Mouse (Mus musculus): ENCODE data around the gene Il22ra1.

Il22ra1 gene

GRCm38 (mm10) chr4:135736903-135737302 is 8.9 kb downstream of the Il22ra1 start:
- DNase-seq, result no peak

GRCm38 (mm10) chr4:135738237-135738636 is 10.3 kb downstream of the Il22ra1 start:
- no peak for DNase-seq

GRCm38 (mm10) chr4:135739148-135739547 is 11.2 kb downstream of the Il22ra1 start:
- no peak for DNase-seq

DNA sequence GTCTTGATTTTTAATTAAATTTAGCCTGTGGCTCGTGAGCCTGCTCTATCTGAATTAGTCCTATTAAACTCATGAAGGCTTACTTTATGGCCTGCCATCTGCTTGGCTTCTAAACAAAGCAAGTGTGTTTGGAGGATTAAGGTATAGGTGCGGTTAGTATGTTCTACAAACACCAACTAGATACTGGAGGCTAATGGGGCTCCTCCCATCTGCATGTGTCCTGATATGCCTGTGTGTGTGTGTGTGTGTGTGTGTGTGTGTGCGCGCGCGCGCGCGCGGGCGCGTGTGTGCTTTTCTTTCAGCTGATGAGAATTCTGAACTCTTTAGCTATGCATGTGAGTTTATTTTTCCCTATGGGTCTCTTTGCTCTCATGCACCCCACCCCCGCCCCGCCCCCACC is 11.7 kb downstream of the Il22ra1 start:
- no peak for DNase-seq

GRCm38 (mm10) chr4:135743520-135743919 is 15.5 kb downstream of the Il22ra1 start:
- DNase-seq, result no peak

DNA sequence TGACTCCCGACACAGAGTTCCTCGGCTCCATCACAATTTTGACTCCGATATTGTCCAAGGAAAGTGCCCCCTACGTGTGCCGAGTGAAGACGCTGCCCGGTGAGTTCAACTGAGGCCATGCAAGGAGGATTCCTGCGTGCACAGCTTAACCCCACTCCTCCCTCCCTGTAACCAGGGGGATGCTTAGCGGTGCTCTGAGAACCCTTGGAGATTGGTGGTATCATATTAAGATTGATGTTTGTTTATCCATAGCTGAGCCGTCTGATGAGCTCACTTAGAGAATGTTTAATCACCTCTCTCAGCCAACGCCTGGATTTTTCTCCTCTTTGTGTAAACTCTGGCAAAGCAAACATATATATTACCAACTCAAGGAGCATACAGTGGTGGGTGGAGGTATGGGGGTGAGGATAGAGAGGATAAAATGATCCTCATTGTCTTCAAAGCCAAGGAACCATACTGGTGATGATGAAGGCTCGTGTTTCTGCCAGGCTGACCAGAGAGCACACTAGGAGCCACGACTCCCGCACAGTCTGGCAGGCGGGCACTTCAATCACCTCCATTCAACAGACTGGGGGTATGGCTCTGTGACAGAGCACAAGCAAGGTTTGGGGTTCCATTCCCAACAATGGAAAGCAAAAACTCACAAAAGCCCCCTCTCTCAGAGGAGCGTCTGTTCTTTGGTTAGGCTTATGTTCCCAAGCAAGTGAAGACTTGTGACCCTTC is 16.9 kb downstream of the Il22ra1 start:
- no peak for DNase-seq

DNA sequence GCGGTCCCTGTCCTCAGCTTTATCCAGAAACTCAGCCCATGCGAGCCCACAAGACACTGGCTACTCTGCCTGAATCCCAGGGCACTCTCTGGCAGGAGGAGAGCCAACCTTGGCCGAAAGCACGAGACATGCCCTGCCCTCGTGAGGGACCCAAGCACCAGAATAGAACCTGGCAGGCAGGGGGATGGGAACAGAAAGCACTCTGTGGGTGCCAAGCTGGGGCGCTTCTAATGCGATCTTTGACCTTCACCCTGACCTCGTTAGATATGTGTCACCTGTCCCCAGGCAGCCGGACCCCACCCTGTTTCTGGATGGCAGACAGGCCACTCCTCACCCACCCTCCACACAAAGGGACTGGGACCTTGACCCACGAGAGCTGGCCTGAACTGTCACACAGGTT is 17.6 kb downstream of the Il22ra1 start:
- DNase-seq, result no peak

GRCm38 (mm10) chr4:135750896-135751295 is 22.9 kb downstream of the Il22ra1 start:
- DNase-seq, result no peak

- DNase-seq, result no peak
Observed at GRCm38 (mm10) chr4:135752106-135752778, 24.3 kb downstream of the Il22ra1 start.

GRCm38 (mm10) chr4:135752779-135753164 is 24.8 kb downstream of the Il22ra1 start:
- no peak for DNase-seq

- DNase-seq, result peak; percentile 59
Observed at GRCm38 (mm10) chr4:135758331-135758730, 30.4 kb downstream of the Il22ra1 start.

DNA sequence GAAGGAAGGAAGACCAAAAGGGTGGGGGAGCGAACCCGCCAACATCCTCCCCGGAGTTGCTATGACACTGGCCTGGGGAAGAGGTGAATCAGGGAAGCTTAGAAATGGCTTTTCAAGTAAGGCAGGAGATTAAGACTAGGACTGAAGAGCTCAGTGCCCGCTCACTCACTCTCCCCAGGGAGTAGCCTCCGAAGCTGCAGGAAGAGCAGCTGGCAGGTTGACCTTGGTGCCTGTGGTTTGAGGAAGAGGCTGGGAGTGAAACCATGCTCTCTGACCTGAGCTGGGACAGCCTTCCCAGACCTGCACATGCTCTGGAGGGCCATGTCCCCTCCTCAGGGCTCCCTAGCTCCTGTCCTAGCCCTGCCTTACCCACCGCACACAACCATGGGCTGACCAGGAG is 30.9 kb downstream of the Il22ra1 start:
- DNase-seq, result no peak

- no peak for DNase-seq
Observed at GRCm38 (mm10) chr4:135759356-135759976, 31.5 kb downstream of the Il22ra1 start, which contains the start of gene Myom3. Myom3 (plus strand) TSS chr4:135759715.

GRCm38 (mm10) chr4:135761048-135761447 is 33.1 kb downstream of the Il22ra1 start:
- DNase-seq, result no peak

DNA sequence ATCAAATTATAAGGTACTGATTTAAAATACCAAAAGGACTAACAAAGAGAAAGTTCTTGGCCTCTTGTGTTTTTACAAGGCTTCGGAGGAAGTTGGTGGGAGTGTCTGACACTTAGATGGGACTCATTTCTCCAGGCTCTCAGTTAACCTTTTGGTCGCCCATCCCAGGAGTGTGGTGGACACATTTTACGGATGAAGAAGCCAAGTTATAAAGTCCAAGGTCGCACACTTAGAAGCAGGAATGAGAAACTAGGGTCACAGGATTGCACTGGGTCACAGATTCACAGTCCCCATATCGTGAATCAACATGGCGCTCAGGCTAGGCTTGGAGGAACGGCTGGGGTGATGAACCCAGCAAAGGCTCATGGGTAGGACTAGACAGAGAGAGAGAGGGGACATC is 33.6 kb downstream of the Il22ra1 start:
- no peak for DNase-seq

GRCm38 (mm10) chr4:135762251-135762906 is 34.4 kb downstream of the Il22ra1 start:
- DNase-seq, result peak; percentile 84

- DNase-seq, result no peak
Observed at GRCm38 (mm10) chr4:135764700-135765099, 36.7 kb downstream of the Il22ra1 start.

- no peak for DNase-seq
Observed at GRCm38 (mm10) chr4:135765707-135766106, 37.7 kb downstream of the Il22ra1 start.

GRCm38 (mm10) chr4:135766976-135767375 is 39.0 kb downstream of the Il22ra1 start:
- DNase-seq, result no peak

DNA sequence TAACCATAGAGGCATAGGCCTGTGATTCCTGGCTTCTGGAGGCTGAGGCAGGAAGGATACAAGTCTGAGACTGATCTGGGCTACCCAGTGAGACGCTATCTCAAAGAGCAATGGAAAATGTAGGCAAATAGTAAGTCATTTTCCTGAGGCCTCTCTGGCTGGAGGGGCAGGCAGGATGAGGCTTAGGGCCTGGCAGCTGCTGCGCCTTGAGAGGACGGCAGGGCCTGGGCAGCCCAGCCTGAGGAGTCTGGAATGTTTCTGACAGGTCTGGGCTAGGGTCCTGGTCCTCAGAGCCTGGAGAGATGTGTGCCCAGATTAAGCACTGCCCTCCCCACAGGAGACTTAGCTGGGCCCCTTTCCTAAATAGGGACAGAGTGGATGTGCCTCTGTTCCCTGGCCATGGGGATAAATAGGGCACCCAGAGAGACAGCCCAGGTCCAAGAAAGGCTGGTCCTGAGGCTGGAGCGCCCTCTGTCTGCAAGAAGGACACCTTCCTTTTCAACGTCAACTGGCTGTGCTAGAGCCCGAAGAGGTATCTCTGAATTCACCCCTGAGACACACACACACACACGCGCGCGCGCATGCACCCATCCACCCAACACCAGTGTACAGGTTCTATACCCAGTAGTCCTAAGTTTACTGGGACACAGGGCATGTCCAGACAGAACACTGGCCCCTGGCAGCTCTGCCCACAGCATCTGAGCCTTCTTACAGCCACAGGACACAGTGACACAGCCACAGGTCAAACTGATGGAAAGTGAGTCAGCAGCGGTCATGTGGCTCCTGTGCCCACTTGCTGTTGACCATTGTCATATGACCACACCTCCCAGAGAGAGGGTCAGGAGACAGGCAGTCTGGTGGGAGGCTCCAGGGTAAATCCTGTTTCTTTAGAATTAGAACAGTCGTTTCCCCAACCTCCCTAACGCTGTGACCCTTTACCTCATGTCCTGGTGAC is 40.9 kb downstream of the Il22ra1 start:
- peak; percentile 61 for DNase-seq

DNA sequence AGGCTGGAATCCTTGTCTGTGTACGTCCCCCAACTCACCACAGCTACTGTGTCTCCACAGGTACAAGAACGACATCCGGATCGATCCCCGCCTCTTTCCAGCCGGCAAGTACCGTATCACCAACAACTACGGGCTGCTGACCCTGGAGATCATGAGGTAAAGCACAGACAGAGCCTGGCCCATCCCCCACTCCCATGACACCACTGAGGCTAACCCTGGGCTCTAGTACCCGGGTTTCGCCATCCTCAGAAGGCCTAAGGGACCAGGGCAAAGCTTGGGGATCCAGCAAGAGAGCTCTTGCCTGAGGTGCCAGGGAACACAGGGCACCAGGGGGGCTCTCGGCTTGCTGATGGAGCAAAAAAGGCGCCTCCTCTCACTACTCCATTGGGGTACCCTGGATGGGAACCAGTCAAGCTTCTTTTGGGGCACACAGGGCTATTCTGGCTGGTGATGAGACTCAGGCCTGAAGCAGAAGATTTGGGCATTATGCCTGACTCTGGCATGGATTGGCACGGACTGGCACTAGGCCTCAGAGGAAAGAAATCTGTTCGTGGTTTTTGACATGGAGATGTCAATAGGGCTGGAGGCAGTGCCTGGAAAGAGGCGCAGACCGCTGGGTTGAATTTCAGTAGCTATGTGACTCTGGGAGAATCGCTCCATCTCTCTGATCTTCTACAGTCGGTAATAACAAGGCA is 42.8 kb downstream of the Il22ra1 start:
- no peak for DNase-seq

DNA sequence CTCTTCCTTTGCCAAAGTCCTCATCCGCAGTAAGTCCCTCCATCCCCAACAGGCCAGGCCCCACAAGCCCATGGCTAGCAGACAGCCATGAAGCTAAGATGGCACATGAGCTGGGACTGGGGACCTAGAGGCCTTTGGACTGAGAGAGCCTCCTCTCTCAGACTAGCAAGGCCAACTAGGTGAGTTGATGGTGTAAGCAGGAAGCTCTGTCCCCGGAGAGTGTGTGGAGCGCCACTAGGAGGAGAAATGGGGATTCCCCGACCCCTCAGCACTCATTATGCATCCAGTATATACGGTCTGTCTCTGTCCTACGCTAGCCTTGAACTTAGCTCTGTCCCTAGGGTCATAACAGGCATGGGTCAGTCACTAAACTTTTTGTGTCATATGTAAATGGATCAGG is 43.6 kb downstream of the Il22ra1 start:
- DNase-seq, result no peak
